Mouse (Mus musculus): ENCODE measurements around the gene Cacna1i.

GRCm38 (mm10) chr15:80334766-80335165, 47.7 kb downstream of the Cacna1i start:
- TF ChIP-seq CTCF (IDR thresholded peaks at IDR 0.05; ENCODE audit: low read depth) (no peak), EP300 (IDR thresholded peaks at IDR 0.05; ENCODE audit: low read depth) (no peak)

All from heart, postnatal 0 days (tissue).